Mouse (Mus musculus): ENCODE data around the gene Gm19684. TPM values are rescaled to one million over a fixed set of nuclear protein-coding genes. Genes with fewer than 3 reads are reported as not detected.
"Not testable (repeated sequence)": the region's sequence is repeated elsewhere in the genome, so short reads cannot be mapped to it uniquely, and the experiment has no call there.

The Gm19684 gene
- total RNA-seq, 2 experiments from 2014 or later, result not detected

DNA sequence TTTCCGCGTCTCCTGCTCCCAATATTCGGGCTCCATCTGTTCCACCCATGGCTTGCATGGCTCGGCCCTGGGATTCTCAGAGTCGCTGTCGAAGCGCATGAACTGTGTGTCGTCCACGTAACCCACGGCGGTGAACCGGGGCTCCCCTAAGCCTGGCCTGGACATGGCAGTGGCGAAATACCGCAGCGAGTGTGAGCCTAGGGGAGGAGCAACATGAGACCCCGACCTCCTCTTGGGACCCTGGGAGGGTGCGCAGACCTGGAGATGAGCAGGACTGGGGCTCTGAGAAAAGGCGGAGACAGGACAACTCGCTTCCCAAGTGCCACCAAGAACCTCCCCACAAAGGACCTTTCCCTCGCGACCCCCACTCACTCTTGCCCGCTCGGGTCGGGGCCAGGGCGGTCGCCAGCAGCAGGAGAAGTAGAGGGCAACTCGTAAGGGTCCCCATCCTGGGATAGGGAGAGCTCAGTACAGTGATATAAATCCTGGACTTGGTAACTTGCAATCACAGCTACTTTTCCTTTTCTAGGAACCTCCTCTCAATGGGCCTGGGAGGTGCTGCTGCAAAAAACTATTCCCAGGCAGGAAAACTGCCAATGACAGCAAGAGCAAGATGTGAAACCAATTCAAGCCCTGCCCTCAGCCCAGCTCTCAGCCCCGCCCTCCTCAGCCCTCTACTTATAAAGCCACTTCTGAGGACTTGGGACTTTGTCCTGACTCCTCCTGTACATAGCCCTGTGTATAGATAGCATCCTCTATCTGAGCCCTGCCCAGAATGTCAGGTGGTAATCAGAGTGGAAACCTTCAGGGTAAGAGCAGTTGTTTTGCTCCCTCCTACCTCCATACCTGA is 7.7 kb downstream of the Gm19684 start, which contains the start of gene Gm7030:
TSS of gene Gm7030 (minus strand) at position 458 of the 850 bp plus-strand sequence.
- not testable (repeated sequence) for ATAC-seq (replicated peaks; ENCODE audit: low FRiP score, poor library complexity, severe bottlenecking)

DNA sequence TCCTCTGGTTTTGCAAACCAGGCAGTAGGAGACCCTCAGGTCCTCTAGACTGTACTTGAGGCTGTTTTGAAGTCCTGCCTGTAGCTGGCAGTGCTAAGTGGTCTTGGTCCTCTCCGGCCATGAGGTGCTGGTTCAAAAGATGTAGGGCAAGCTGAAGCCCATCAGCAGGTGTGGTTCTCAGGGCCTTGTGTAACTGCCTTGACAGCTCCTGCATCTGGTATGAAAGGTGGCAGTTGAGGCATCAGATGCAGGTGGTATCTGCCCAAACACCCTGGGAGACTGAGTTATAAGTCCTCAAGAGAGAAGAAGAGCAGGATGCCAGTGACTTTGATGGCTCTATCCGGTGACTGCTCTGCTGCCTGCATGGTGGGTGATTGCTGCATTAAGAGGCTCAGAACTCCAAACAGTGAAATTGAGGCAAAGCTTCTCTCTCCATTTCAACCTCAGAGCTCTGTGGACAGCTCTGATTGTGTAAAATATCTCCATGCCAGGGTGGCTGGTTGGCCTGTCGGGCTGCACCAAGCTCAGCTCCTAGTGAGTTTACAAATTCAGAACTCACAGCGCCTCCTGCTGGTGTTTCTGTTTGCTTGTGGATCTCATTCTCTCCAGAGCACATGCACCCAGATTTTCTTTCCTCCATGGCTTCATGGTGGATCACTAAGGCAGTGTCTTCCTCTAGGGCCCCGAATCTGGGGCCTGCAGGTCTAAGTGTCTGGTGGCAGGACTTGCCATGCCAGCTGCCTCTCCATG is 10.2 kb downstream of the Gm19684 start:
- no peak for ATAC-seq (replicated peaks; ENCODE audit: low FRiP score, poor library complexity, severe bottlenecking)

DNA sequence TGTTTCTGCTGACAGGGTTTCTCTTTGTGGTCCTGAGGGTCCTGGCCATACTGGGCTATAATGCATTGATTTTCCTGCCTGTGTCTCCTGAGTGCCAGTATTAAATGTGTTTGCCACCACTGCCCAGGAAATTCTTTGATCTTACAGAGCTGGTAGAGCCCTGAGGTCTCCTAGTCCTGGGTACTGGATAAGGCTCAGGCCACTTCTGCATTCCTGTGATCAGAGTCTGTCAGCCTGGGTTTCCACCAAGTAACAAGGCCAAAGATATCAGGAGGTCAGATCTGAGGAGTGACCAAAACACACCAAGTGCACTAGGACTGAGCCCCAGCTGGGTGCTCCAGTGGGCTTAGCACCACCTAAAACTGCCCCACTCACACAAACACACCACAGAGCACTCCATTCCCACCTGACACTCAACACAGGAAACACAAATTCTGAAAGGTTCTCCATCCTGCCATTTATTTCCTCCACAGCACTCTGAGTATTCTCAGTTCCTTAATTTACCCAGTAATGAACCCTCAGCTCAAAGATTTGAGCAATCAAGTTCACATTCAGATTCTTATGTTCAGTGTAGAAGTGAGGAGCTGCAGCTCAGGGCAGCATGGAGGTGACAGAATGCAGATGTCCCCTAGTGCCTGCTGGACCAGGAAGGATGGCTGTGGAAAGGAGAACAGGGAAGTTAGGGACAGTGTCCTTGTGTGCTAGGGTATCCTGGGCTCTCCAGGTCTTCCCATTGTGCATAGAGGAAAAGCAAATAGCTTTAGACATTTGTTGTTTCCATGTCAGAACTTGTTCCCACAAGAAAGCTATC is 14.1 kb downstream of the Gm19684 start:
- not testable (repeated sequence) for ATAC-seq (replicated peaks; ENCODE audit: low FRiP score, poor library complexity, severe bottlenecking)

DNA sequence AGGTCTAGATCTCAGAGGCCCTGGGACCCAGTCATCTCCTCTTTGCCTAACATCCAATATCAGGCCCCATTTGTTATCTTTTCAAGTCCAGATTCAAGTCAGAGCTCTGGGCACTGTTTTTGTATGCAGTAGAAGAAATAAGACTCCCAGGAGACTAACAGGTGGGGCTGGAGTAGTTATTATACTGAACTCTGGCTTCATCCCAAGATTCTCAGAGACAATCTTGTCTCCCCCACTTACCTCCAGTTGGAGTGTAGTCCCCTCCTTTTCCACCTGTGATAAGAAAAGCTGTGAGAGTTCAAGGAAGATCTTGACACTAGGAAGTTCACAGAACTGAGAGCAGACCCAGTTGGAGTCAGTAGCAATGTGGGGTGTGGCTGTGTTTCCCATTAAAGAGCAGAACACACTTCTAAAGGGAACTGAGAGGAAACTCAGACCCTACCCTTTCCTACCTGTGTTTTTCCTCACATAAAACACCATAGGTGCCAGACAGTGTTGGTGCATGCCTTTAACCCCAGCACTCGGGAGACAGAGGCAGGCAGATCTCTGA is 14.9 kb downstream of the Gm19684 start:
- ATAC-seq (replicated peaks; ENCODE audit: low FRiP score, poor library complexity, severe bottlenecking), result not testable (repeated sequence)

DNA sequence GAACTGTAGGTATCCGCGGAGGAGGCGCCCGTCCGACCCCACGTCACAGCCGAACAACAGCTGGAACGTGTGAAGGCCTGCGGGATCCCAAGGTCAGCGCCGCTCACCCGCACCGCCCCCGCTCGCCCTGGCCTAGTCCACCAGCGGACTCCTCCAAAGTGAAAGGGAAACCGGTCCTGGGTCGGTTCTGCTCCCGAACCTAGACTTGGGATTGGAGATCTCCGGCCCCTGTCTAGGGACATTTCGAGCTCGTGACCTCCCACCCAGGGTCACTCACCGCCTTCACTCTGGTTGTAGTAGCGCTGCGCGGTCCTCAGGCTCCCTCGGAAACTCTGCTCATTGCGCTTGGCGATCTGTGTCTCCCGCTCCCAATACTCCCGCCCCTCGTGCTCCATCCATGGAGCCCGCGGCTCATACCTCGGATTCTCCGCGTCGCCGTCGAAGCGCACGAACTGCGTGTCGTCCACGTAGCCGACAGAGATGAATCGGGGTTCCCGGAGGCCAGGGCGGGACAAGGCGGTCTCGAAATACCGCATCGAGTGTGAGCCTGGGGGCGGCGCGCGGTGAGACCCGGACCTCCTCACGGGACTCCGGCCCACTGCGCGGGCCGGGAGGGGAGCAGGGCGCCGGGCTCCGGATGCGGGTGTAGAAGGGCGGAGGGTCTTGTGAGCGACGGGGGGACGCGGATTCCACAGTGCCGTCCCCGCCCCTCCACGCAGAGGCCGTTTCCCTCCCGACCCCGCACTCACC is 23.8 kb downstream of the Gm19684 start:
- ATAC-seq (replicated peaks; ENCODE audit: low FRiP score, poor library complexity, severe bottlenecking), result no peak

DNA sequence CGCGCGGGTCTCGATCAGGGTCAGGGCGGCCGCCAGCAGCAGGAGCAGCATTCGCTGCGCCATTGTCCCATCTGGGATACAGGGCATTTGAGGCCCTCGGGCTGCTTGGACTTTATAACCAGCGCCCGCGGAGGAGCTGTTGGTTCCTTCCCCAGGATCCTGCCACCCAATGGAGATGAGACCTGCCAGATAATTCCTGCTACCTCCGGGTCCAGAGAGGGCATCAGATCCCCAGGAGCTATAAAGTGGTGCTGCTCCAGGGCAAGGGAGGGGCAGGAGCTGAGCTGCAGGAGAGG is 24.3 kb downstream of the Gm19684 start:
- ATAC-seq (replicated peaks; ENCODE audit: low FRiP score, poor library complexity, severe bottlenecking), result not testable (repeated sequence)

DNA sequence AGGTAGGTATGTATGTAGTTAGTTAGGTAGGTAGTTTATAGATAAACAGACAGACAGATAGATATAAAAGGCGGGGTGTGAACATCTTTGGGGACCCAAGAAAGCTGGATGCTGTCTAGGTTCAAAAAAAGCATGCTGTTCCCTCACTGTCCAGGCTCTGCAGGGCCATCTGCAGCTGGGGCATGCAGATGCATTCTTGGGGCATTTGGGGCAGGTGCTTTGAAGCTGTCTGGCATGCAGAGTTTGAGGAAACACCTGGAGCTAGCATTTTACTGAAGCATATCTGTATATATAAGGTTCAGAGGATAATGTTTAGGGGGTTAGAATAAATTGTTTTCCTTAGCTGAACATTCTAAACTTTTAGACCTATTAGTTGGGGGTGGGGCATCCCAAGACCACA is 25.5 kb downstream of the Gm19684 start:
- not testable (repeated sequence) for ATAC-seq (replicated peaks; ENCODE audit: low FRiP score, poor library complexity, severe bottlenecking)

DNA sequence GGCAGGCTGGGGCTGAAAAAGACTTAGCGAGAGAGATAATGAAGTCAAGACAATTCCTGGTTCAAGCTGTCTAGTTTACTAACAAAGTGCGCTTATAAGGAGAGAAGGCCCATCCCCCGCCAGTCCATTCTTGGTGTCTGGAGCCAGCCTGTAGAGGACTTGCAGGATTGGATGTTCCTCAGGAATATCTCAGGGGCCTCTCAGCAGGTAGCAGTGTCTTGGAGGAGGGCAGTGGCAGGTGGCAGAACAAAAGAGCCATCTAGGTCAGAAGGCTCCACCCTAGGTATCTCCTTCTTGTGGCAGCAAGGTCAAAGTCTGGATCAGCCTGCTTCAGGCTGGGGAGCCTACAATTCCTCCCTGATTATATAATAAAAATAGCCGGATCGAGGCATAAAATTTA is 27.0 kb downstream of the Gm19684 start:
- not testable (repeated sequence) for ATAC-seq (replicated peaks; ENCODE audit: low FRiP score, poor library complexity, severe bottlenecking)

DNA sequence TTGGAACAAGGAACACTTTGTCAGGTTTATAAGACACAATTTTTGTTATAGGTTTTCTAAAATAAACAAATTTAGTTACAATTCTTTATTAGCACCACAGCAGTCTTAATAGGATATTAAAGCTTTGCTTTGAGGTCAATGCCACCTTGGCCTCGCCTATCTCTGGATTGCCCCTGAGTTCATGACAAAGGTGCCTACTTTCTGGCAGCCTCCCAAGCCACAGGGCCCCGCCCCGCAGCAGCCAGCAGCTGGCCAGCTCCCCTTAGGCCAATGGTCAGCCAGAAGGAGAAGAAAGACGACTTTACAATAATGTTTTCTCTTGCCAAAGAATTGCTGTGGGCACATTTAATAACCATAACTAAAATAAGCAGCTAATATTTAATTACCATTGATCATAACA is 29.7 kb downstream of the Gm19684 start:
- ATAC-seq (replicated peaks; ENCODE audit: low FRiP score, poor library complexity, severe bottlenecking), result not testable (repeated sequence)

DNA sequence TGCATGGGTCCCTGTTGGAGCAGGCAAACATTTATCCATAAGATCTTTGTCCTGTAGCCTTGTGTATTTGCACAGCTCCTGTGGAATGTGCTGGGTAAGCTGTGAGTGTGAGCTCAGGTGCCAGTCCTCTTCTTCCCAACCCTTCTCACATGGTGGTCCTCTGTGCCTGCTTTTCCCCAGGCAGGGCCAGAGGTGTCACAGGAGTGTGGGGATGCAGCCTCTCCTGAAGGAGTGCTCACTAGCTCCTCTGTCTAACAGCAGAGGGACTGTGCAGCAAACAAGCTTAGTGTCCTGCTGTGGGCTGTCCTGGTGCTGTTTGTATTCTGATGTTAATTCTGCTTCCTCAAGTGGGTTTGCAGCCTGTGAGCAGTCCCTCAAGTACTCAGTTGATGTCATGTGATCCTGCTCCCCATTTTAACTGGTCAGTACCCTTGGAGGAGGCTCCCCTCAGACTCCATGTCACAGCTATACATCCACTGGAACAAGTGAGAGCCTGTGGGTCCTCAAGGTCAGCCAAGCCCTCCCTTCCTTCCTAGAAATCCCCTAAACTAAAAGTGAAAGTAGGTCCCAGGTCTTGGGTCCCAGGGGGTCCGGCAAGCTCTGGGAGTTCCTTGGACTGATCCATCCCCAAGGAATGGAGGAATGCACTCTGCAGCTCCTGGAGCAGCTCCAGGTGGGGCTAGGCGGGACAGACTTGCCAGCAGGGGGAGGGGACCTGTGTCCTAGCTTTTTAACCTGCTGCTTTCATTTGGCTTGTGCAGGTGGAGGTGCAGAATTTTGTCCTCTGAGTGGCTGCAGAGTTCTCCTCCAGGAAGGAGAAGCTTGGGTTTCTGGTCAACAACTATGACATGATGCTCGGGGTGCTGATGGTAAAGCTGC is 33.0 kb downstream of the Gm19684 start:
- no peak for ATAC-seq (replicated peaks; ENCODE audit: low FRiP score, poor library complexity, severe bottlenecking)

DNA sequence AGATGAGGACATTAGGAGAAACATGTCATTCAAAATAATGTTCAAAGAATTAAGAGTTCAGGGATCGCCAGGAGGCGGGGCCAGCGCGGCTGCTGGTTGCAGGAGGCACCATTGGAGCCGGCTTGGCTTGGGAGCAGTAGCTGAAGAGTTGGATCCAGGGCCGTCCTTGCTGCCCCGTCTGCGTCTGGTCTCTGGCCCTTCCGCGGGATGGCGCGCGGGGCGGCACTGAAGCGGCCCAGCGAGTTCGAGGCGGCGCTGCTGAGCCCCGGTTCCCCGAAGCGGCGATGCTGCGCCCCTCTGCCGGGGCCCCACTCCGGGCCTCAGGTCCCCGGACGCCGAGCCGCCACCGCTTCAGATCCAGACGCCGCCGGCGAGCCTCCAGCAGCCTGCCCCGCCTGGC is 36.3 kb downstream of the Gm19684 start:
- not testable (repeated sequence) for ATAC-seq (replicated peaks; ENCODE audit: low FRiP score, poor library complexity, severe bottlenecking)

DNA sequence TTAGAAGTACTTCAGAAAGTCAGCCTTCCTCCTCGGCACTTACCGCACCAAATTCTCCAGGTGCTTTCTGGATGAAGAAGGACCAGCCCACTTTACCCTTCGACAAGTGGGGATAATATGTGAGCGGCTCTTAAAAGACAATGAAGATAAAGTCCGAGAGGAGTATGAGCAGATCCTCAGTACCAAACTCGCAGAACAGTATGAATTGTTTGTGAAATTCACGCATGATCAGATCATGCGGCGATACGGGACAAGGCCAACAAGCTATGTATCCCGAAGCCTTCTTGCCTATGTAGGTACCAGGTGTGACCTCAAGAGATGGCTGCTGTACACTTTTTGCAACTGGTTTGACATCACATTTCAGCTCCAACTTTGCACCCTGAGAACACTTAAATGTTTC is 36.8 kb downstream of the Gm19684 start:
- not testable (repeated sequence) for ATAC-seq (replicated peaks; ENCODE audit: low FRiP score, poor library complexity, severe bottlenecking)

DNA sequence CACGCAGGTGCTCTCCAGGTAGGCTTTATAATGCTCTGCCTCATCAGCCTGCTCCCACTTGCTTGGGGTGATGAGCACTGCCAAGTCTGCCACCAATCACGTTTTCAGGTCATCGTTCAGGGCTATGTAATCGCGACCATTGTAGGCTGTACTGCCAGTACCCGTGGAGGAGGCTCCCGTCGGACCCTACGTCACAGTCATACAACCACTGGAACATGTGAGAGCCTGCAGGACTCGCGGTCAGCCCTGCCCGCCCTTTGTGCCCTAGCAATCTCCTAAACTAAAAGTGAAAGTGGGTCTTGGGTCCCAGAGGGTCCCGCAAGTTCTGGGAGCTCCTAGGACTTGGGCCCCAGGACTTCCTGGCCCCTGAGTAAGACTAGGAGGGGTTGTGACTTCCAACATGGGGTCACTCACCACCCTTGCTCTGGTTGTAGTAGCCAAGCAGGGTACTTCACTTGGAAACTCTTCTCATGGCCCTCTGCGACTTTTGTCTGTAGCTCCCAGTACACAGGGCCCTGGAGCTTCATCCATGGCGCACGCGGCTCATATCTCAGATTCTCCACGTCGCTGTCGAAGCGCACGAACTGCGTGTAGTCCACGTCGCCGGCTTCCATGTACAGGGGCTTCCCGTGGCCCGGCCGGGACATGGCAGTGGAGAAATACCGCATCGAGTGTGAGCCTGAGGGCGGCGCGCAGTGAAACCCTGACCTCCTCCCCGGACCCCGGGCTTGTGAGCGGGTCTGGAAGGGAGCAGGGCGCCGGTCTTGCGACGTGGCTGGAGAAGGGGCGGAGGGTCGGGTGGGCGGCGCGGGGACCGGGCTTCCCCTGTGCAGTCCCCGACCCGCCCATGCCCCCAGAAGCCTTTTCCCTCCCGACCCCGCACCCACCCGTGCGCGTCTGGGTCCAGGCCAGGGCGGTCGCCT is 39.9 kb downstream of the Gm19684 start:
- ATAC-seq (replicated peaks; ENCODE audit: low FRiP score, poor library complexity, severe bottlenecking), result no peak

DNA sequence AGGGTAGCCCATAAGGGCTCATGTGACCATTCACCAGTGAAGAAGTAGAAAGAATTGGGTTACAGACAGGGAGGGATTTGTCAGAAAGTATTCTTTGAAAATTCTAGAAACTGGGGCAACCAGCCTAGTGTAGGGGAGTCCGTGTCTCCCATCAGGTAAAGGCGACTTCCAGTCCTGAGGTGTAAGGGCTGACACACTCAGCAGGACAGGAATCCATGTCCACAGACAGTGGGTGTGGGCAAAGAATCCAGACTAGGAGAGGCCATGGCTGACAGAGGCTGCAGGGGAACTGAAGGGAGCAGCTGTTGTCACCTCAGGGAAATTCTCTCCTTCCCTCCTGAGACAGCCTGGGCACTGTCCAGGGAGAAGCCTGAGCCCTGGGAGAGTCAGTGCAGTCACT is 45.4 kb downstream of the Gm19684 start:
- ATAC-seq (replicated peaks; ENCODE audit: low FRiP score, poor library complexity, severe bottlenecking), result not testable (repeated sequence)

DNA sequence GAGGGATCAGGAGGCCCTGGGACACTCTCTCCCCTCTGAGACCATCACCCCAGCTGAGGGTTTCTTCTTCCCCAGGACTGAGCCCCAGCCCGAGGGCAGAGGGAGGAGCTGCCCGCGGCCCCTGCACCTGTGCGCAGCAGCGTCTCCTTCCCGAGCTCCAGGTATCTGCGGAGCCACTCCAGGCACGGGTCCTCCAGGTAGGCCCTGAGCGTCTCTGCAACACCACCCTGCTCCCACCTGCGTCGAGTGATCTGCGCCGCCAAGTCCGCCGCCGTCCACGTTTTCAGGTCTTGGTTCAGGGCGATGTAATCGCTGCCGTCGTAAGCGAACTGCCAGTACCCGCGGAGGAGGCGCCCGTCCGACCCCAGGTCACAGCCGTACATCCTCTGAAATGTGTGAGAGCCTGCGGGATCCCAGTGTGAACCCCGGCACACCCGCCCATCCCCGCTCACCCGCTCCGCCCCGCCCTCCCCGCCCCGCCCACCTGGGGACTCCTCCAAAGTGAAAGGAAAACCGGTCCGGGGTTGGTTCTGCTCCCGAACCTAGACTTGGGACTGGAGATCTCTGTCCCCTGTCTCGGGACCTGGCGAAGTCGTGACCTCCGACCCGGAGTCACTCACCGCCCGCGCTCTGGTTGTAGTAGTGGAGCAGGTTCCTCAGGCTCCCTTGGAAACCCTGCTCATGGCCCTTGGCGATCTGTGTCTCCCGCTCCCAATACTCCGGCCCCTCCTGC is 46.0 kb downstream of the Gm19684 start:
- ATAC-seq (replicated peaks; ENCODE audit: low FRiP score, poor library complexity, severe bottlenecking), result peak; percentile 59; the same call in 1 of the 2 replicates

DNA sequence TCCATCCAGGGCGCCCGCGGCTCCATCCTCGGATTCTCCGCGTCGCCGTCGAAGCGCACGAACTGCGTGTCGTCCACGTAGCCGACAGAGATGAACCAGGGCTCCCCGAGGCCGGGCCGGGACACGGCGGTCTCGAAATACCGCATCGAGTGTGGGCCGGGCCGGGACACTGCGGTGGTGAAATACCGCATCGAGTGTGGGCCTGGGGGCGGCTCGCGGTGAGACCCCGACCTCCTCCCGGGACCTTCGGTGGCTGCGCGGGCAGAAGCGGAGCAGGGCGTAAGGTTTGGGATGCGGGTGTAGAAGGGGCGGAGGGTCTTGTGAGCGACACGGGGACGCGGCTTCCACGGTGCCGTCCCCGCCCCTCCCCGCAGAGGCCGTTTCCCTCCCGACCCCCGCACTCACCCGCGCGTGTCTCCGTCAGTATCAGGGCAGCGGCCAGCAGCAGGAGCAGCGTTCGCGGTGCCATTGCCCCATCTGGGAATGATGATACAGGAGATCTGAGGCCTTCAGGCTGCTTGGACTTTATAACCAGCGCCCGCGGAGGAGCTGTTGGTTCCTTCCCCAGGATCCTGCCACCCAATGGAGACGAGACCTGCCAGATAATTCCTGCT is 46.7 kb downstream of the Gm19684 start, which contains the start of gene Gm8909:
TSS of gene Gm8909 (minus strand) at position 499 of the 614 bp plus-strand sequence.
- ATAC-seq (replicated peaks; ENCODE audit: low FRiP score, poor library complexity, severe bottlenecking), result no peak
